Mouse (Mus musculus): ENCODE data around the gene Pin1. TPM values are rescaled to one million over a fixed set of nuclear protein-coding genes. Genes with fewer than 3 reads are reported as not detected.

Pin1 gene
- polyA plus RNA-seq, 1 experiment from 2014 or later: 65.0 TPM

GRCm38 (mm10) chr9:20641501-20641900, 10.4 kb upstream of the Pin1 start:
- H3K9ac ChIP-seq: peak overlapping the region; percentile 75
- peak overlapping the region; percentile 92 for H3K4me3 ChIP-seq
- H3K9me3 ChIP-seq: no peaks in the 10 kb centered on the region
- peaks cover 13% of the 10 kb centered on the region; the same call in 1 of the 2 replicates for H3K36me3 ChIP-seq (replicated peaks)
- WGBS: 36% methylated on average over 6 of the region's 6 CpGs
- H3K4me1 ChIP-seq: peaks cover 46% of the 10 kb centered on the region
- no peak for ATAC-seq (replicated peaks)
- H3K27me3 ChIP-seq (replicated peaks): no peaks in the 10 kb centered on the region
- peak overlapping the region; percentile 96 for H3K4me2 ChIP-seq
- H3K27ac ChIP-seq: no peak overlapping the region

- H3K4me1 ChIP-seq: peaks cover 50% of the 10 kb centered on the region
Measured at GRCm38 (mm10) chr9:20642101-20642895, 9.6 kb upstream of the Pin1 start, which contains the start of gene Ubl5. Gene Ubl5, plus strand, starts transcription at chr9:20642878.

GRCm38 (mm10) chr9:20642896-20643466, 8.9 kb upstream of the Pin1 start:
- peak; percentile 85 for ATAC-seq (replicated peaks)

More at GRCm38 (mm10) chr9:20642101-20642895, 9.6 kb upstream of the Pin1 start, which contains the start of gene Ubl5:
- H3K9ac ChIP-seq: peak within 1 kb of the TSS; percentile 75
- peaks cover 16% of the 10 kb centered on the region; the same call in 1 of the 2 replicates for H3K36me3 ChIP-seq (replicated peaks)
- H3K9me3 ChIP-seq: no peaks in the 10 kb centered on the region
- peak within 1 kb of the TSS; percentile 92 for H3K4me3 ChIP-seq
- no peaks in the 10 kb centered on the region for H3K27me3 ChIP-seq (replicated peaks)
- WGBS: under 1% methylated on average over 51 of the region's 51 CpGs
- peak within 1 kb of the TSS; percentile 96 for H3K4me2 ChIP-seq
- ATAC-seq (replicated peaks): peak; percentile 93
- peak within 1 kb of the TSS; percentile 86 for H3K27ac ChIP-seq

GRCm38 (mm10) chr9:20643781-20644180, 8.1 kb upstream of the Pin1 start:
- Histone ChIP-seq H3K27me3 (replicated peaks) (no peaks in the 10 kb centered on the region), H3K4me1 (peaks cover 50% of the 10 kb centered on the region), H3K4me3 (peak overlapping the region; percentile 92), H3K9me3 (no peaks in the 10 kb centered on the region), H3K9ac (peak overlapping the region; percentile 75), H3K36me3 (replicated peaks) (0 out of 2 replicates have a peak, but pooled peaks cover 7% of the 10 kb centered on the region), H3K27ac (peak overlapping the region; percentile 86), H3K4me2 (peak overlapping the region; percentile 96)
- ATAC-seq (replicated peaks): no peak
- WGBS: 11% methylated on average over 13 of the region's 13 CpGs

More at GRCm38 (mm10) chr9:20642896-20643466, 8.9 kb upstream of the Pin1 start:
- H3K4me2 ChIP-seq: peak overlapping the region; percentile 96
- no peaks in the 10 kb centered on the region for H3K27me3 ChIP-seq (replicated peaks)
- H3K36me3 ChIP-seq (replicated peaks): peaks cover 15% of the 10 kb centered on the region; the same call in 1 of the 2 replicates
- H3K9ac ChIP-seq: peak overlapping the region; percentile 75
- H3K4me1 ChIP-seq: peaks cover 50% of the 10 kb centered on the region
- H3K27ac ChIP-seq: peak overlapping the region; percentile 86
- under 1% methylated on average over 30 of the region's 30 CpGs for WGBS
- no peaks in the 10 kb centered on the region for H3K9me3 ChIP-seq
- H3K4me3 ChIP-seq: peak overlapping the region; percentile 92

GRCm38 (mm10) chr9:20644360-20645081, 7.4 kb upstream of the Pin1 start, which contains the start of gene Fbxl12:
Gene Fbxl12, minus strand, starts transcription at chr9:20644767.
- WGBS: under 1% methylated on average over 43 of the region's 43 CpGs
- H3K4me2 ChIP-seq: peak within 1 kb of the TSS; percentile 96
- peak within 1 kb of the TSS; percentile 92 for H3K4me3 ChIP-seq
- peaks cover 49% of the 10 kb centered on the region for H3K4me1 ChIP-seq
- no peaks in the 10 kb centered on the region for H3K27me3 ChIP-seq (replicated peaks)
- H3K36me3 ChIP-seq (replicated peaks): 0 out of 2 replicates have a peak, but pooled peaks cover 7% of the 10 kb centered on the region
- peak; percentile 30; the same call in 1 of the 2 replicates for ATAC-seq (replicated peaks)
- peak within 1 kb of the TSS; percentile 75 for H3K9ac ChIP-seq
- H3K9me3 ChIP-seq: no peaks in the 10 kb centered on the region
- H3K27ac ChIP-seq: peak within 1 kb of the TSS; percentile 86

- Histone ChIP-seq H3K4me2 (peak overlapping the region; percentile 96), H3K36me3 (replicated peaks) (0 out of 2 replicates have a peak, but pooled peaks cover 7% of the 10 kb centered on the region), H3K9me3 (no peaks in the 10 kb centered on the region), H3K4me3 (peak overlapping the region; percentile 92), H3K27me3 (replicated peaks) (no peaks in the 10 kb centered on the region), H3K27ac (peak overlapping the region; percentile 86), H3K9ac (peak overlapping the region; percentile 75), H3K4me1 (peaks cover 43% of the 10 kb centered on the region)
- 4% methylated on average over 17 of the region's 17 CpGs for WGBS
- no peak for ATAC-seq (replicated peaks)
Measured at GRCm38 (mm10) chr9:20645121-20645520, 6.8 kb upstream of the Pin1 start.

- peaks cover 10% of the 10 kb centered on the region; the same call in 1 of the 2 replicates for H3K36me3 ChIP-seq (replicated peaks)
- peaks cover 37% of the 10 kb centered on the region for H3K4me1 ChIP-seq
- WGBS: under 1% methylated on average over 25 of the region's 25 CpGs
- peak; percentile 50; the same call in 1 of the 2 replicates for ATAC-seq (replicated peaks)
- peak overlapping the region; percentile 77 for H3K4me2 ChIP-seq
- H3K4me3 ChIP-seq: peak overlapping the region; percentile 90
- no peaks in the 10 kb centered on the region for H3K9me3 ChIP-seq
- H3K27ac ChIP-seq: peak overlapping the region; percentile 59; the same call in 1 of the 2 replicates
- H3K9ac ChIP-seq: peak overlapping the region; percentile 80
- H3K27me3 ChIP-seq (replicated peaks): no peaks in the 10 kb centered on the region
Measured at GRCm38 (mm10) chr9:20652260-20652658, 364 bp downstream of the Pin1 start.

- ATAC-seq (replicated peaks): no peak
- H3K27me3 ChIP-seq (replicated peaks): no peaks in the 10 kb centered on the region
- H3K9me3 ChIP-seq: no peaks in the 10 kb centered on the region
- no peak overlapping the region for H3K4me3 ChIP-seq
- no peak overlapping the region for H3K4me2 ChIP-seq
- H3K36me3 ChIP-seq (replicated peaks): peaks cover 18% of the 10 kb centered on the region; the same call in 1 of the 2 replicates
- no peak overlapping the region for H3K27ac ChIP-seq
- H3K4me1 ChIP-seq: peaks cover 37% of the 10 kb centered on the region
- 94% methylated on average over 3 of the region's 3 CpGs for WGBS
- no peak overlapping the region for H3K9ac ChIP-seq
Measured at GRCm38 (mm10) chr9:20653859-20654258, 2.0 kb downstream of the Pin1 start.

- Histone ChIP-seq H3K4me3 (no peak overlapping the region), H3K4me1 (peaks cover 31% of the 10 kb centered on the region), H3K4me2 (no peak overlapping the region), H3K27me3 (replicated peaks) (no peaks in the 10 kb centered on the region), H3K36me3 (replicated peaks) (peaks cover 28% of the 10 kb centered on the region), H3K9me3 (no peaks in the 10 kb centered on the region), H3K9ac (no peak overlapping the region), H3K27ac (no peak overlapping the region)
- 88% methylated on average over 3 of the region's 3 CpGs for WGBS
- ATAC-seq (replicated peaks): no peak
Measured at GRCm38 (mm10) chr9:20657546-20657945, 5.7 kb downstream of the Pin1 start.

- Histone ChIP-seq H3K4me1 (peaks cover 38% of the 10 kb centered on the region), H3K27me3 (replicated peaks) (no peaks in the 10 kb centered on the region), H3K36me3 (replicated peaks) (peaks cover 26% of the 10 kb centered on the region), H3K4me3 (no peak overlapping the region), H3K27ac (peak overlapping the region; percentile 63; the same call in 1 of the 2 replicates), H3K9me3 (no peaks in the 10 kb centered on the region), H3K9ac (no peak overlapping the region), H3K4me2 (no peak overlapping the region)
- peak; percentile 19; the same call in 1 of the 2 replicates for ATAC-seq (replicated peaks)
- 63% methylated on average over 3 of the region's 3 CpGs for WGBS
Measured at GRCm38 (mm10) chr9:20662325-20662724, 10.4 kb downstream of the Pin1 start.

- Histone ChIP-seq H3K9me3 (no peaks in the 10 kb centered on the region), H3K4me3 (no peak overlapping the region), H3K27ac (peak overlapping the region; percentile 63), H3K9ac (no peak overlapping the region), H3K27me3 (replicated peaks) (no peaks in the 10 kb centered on the region), H3K4me1 (peaks cover 38% of the 10 kb centered on the region), H3K4me2 (no peak overlapping the region), H3K36me3 (replicated peaks) (peaks cover 21% of the 10 kb centered on the region)
- WGBS: 76% methylated on average over 8 of the region's 8 CpGs
- ATAC-seq (replicated peaks): no peak
Measured at GRCm38 (mm10) chr9:20662874-20663273, 11.0 kb downstream of the Pin1 start.

Data from midbrain, embryonic 15.5 days (tissue).